Mouse (Mus musculus) midbrain, embryonic 15.5 days (tissue): ENCODE measurements at regions not wholly inside any gene's neighbourhood (a gene's known extent, or its start where the extent isn't known, plus 50 kb on each side); places are given as distances from the start of the nearest gene placed in this dataset.

ENCODE experiments used
- ATAC-seq: fragments of 200-750 bp; cut with Nextera tagmentation; replicated peaks from 2 replicates; pipeline ENCODE4 v1.8.0; 2017; ENCODE audit warnings: moderate TSS enrichment
- H3K27ac ChIP-seq: fragments of 300-500 bp; sonication (generic); 2 replicates; pipeline ENCODE4 v1.5.1; 2015; ENCODE audit warnings: mild to moderate bottlenecking, inconsistent platforms
- H3K27me3 ChIP-seq: fragments of 300-500 bp; sonication (generic); replicated peaks from 2 replicates; pipeline ENCODE4 v1.6.1; 2015; ENCODE audit warnings: inconsistent platforms
- H3K36me3 ChIP-seq: fragments of 300-500 bp; sonication (generic); replicated peaks from 2 replicates; pipeline ENCODE4 v1.6.1; 2015; ENCODE audit warnings: inconsistent platforms
- H3K4me1 ChIP-seq: fragments of 300-500 bp; sonication (generic); 2 replicates; pipeline ENCODE4 v1.6.1; 2015; ENCODE audit warnings: inconsistent platforms
- H3K4me2 ChIP-seq: fragments of 300-500 bp; sonication (generic); 2 replicates; pipeline ENCODE4 v1.6.1; 2015; ENCODE audit warnings: inconsistent platforms, mild to moderate bottlenecking, moderate library complexity
- H3K4me3 ChIP-seq: fragments of 300-500 bp; sonication (generic); 2 replicates; pipeline ENCODE4 v1.5.1; 2015; ENCODE audit warnings: mild to moderate bottlenecking, inconsistent platforms
- H3K9ac ChIP-seq: fragments of 300-500 bp; sonication (generic); 2 replicates; pipeline ENCODE4 v1.6.1; 2015; ENCODE audit warnings: mild to moderate bottlenecking, inconsistent platforms
- H3K9me3 ChIP-seq: fragments of 300-500 bp; sonication (generic); 2 replicates; pipeline ENCODE4 v1.6.1; 2016; ENCODE audit warnings: inconsistent platforms
- WGBS: fragments of 180-500 bp; shearing (Covaris S2); methylation state at CpG from one replicate; pipeline ENCODE4 v1.1.7; 2015; ENCODE audit warnings: mixed read lengths; 5-methylcytosine and 5-hydroxymethylcytosine counted together

- Histone ChIP-seq H3K4me3 (no peak overlapping the region), H3K9ac (no peak overlapping the region), H3K4me2 (peak overlapping the region; percentile 40), H3K4me1 (peaks cover 4% of the 10 kb centered on the region), H3K36me3 (no peaks in the 10 kb centered on the region), H3K27me3 (0 out of 2 replicates have a peak, but pooled peaks cover 2% of the 10 kb centered on the region), H3K9me3 (no peaks in the 10 kb centered on the region), H3K27ac (no peak overlapping the region)
- no peak for ATAC-seq
- WGBS = 16% methylated on average over 12 of the region's 12 CpGs
Observed at GRCm38 (mm10) chr6:52078530-52079340, 66.4 kb upstream of the Skap2 start.

- Histone ChIP-seq H3K4me1 (peaks cover 4% of the 10 kb centered on the region), H3K9ac (no peak overlapping the region), H3K27ac (no peak overlapping the region), H3K4me2 (no peak overlapping the region), H3K4me3 (no peak overlapping the region), H3K9me3 (no peaks in the 10 kb centered on the region), H3K36me3 (no peaks in the 10 kb centered on the region), H3K27me3 (0 out of 2 replicates have a peak, but pooled peaks cover 2% of the 10 kb centered on the region)
- no peak for ATAC-seq
- 66% methylated on average over 15 of the region's 15 CpGs for WGBS
Observed at GRCm38 (mm10) chr6:52076179-52076932, 64.0 kb upstream of the Skap2 start.

GRCm38 (mm10) chr6:52074904-52075303, 62.6 kb upstream of the Skap2 start:
- Histone ChIP-seq H3K27ac (no peak overlapping the region), H3K4me1 (peaks cover 4% of the 10 kb centered on the region), H3K9ac (no peak overlapping the region), H3K4me3 (no peak overlapping the region), H3K9me3 (no peaks in the 10 kb centered on the region), H3K27me3 (0 out of 2 replicates have a peak, but pooled peaks cover 2% of the 10 kb centered on the region), H3K4me2 (no peak overlapping the region), H3K36me3 (no peaks in the 10 kb centered on the region)
- ATAC-seq = no peak
- WGBS = 95% methylated on average over 2 of the region's 2 CpGs

- no peak overlapping the region for H3K4me3 ChIP-seq
- WGBS = 78% methylated on average over 9 of the region's 9 CpGs
Observed at GRCm38 (mm10) chr6:52067151-52067550, 54.8 kb upstream of the Skap2 start.

GRCm38 (mm10) chr6:52065652-52066051, 53.3 kb upstream of the Skap2 start:
- Histone ChIP-seq H3K9ac (no peak overlapping the region), H3K27ac (no peak overlapping the region), H3K9me3 (no peaks in the 10 kb centered on the region), H3K4me2 (no peak overlapping the region), H3K4me1 (peaks cover 13% of the 10 kb centered on the region), H3K4me3 (no peak overlapping the region), H3K36me3 (no peaks in the 10 kb centered on the region), H3K27me3 (no peaks in the 10 kb centered on the region)
- WGBS = 91% methylated on average over 10 of the region's 10 CpGs
- no peak for ATAC-seq

More at GRCm38 (mm10) chr6:52067151-52067550, 54.8 kb upstream of the Skap2 start:
- H3K27ac ChIP-seq = no peak overlapping the region
- no peaks in the 10 kb centered on the region for H3K9me3 ChIP-seq
- H3K4me2 ChIP-seq = no peak overlapping the region
- H3K4me1 ChIP-seq = peaks cover 10% of the 10 kb centered on the region
- no peak for ATAC-seq
- no peaks in the 10 kb centered on the region for H3K27me3 ChIP-seq
- H3K36me3 ChIP-seq = no peaks in the 10 kb centered on the region
- H3K9ac ChIP-seq = no peak overlapping the region

GRCm38 (mm10) chr6:52064176-52065015, 52.0 kb upstream of the Skap2 start:
- Histone ChIP-seq H3K4me1 (peaks cover 13% of the 10 kb centered on the region), H3K4me2 (no peak overlapping the region), H3K27ac (peak overlapping the region; percentile 57), H3K4me3 (no peak overlapping the region), H3K27me3 (no peaks in the 10 kb centered on the region), H3K36me3 (no peaks in the 10 kb centered on the region), H3K9ac (no peak overlapping the region), H3K9me3 (no peaks in the 10 kb centered on the region)
- WGBS = 68% methylated on average over 13 of the region's 13 CpGs
- ATAC-seq = peak; percentile 52; the same call in 1 of the 2 replicates
